Mouse (Mus musculus) forebrain, postnatal 0 days (tissue): ENCODE data around the gene Acyp2. TPM values are rescaled to one million over a fixed set of nuclear protein-coding genes. Genes with fewer than 3 reads are reported as not detected.
"Not testable (repeated sequence)": the region's sequence is repeated elsewhere in the genome, so short reads cannot be mapped to it uniquely, and the experiment has no call there.

Experiments used
- ATAC-seq: fragments of 200-750 bp; cut with Nextera tagmentation; 2 replicates; pipeline ENCODE4 v1.8.0; 2017; ENCODE audit warnings: mild to moderate bottlenecking, moderate library complexity
- DNase-seq: peaks from one replicate; pipeline ENCODE4 v3.0.0-alpha.2; 2015
- H3K27ac ChIP-seq: fragments of 300-500 bp; sonication (generic); 2 replicates; pipeline ENCODE4 v1.5.1; 2014; ENCODE audit warnings: low read depth, mild to moderate bottlenecking, antibody characterized with exemption, low read length, moderate library complexity, mixed read lengths
- H3K27me3 ChIP-seq: fragments of 300-500 bp; sonication (generic); 2 replicates; pipeline ENCODE4 v1.6.1; 2014; ENCODE audit warnings: mild to moderate bottlenecking, low read length, mixed read lengths; ENCODE audit not compliant: insufficient read depth
- H3K36me3 ChIP-seq: fragments of 300-500 bp; sonication (generic); 2 replicates; pipeline ENCODE4 v1.6.1; 2014; ENCODE audit warnings: mild to moderate bottlenecking, moderate library complexity; ENCODE audit not compliant: insufficient read depth
- H3K4me1 ChIP-seq: fragments of 300-500 bp; sonication (generic); 2 replicates; pipeline ENCODE4 v1.6.1; 2014; ENCODE audit warnings: antibody characterized with exemption; ENCODE audit not compliant: insufficient read depth
- H3K4me2 ChIP-seq: fragments of 300-500 bp; sonication (generic); 2 replicates; pipeline ENCODE4 v1.6.1; 2014; ENCODE audit warnings: low read depth, mild to moderate bottlenecking, moderate library complexity
- H3K4me3 ChIP-seq: fragments of 300-500 bp; sonication (generic); 2 replicates; pipeline ENCODE4 v1.5.1; 2014; ENCODE audit warnings: low read depth, low read length, mixed read lengths
- H3K9ac ChIP-seq: fragments of 300-500 bp; sonication (generic); 2 replicates; pipeline ENCODE4 v1.6.1; 2014; ENCODE audit warnings: mild to moderate bottlenecking
- H3K9me3 ChIP-seq: fragments of 300-500 bp; sonication (generic); 2 replicates; pipeline ENCODE4 v1.6.1; 2016; ENCODE audit warnings: low read length
- CTCF ChIP-seq: sonication (generic); IDR thresholded peaks from 2 replicates; pipeline ENCODE4 v1.5.1; 2016; ENCODE audit warnings: antibody characterized with exemption, control low read depth, low read depth
- WGBS: fragments of 180-500 bp; shearing (Covaris S2); extraction: QIAGEN DNeasy Blood & Tissue Kit; methylation state at CpG from one replicate; pipeline ENCODE4 v1.1.7; 2014; 5-methylcytosine and 5-hydroxymethylcytosine counted together
- polyA plus RNA-seq: library from polyadenylated mRNA; unstranded; fragments of >200 nt; fragmentation: Nextera tagmentation; extraction: Ambion mirVana; gene quantifications from 2 replicates; pipeline ENCODE4 v1.2.1, GENCODE M21; 2015
- total RNA-seq: library from RNA; depleted of rRNA; stranded (reverse); fragments of >200 nt; gene quantifications from 2 replicates; pipeline ENCODE4 v1.2.3, GENCODE M21; 2014

Gene Acyp2
- total and polyA plus RNA-seq, 2 experiments from 2014 or later: 14.0 to 28.4 TPM

DNA sequence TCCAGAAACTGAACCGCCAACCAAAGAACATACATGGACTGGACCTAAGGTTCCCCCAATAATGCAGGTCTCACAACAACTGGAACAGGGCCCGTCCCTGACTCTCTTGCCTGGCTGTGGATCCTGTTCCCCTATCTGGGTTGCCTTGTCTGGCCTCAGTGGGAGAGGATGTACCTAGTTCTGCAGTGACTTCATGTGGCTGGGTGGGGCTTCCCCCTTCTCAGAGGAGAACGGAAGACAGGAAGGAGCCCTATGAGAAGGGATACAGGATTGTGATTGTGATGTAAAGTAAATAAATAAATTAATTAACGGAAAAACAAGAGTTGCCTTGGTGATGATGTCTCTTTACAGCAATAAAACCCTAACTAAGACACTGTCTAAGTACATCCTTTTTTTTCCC lies 6.7 kb upstream of the Acyp2 start:
- no peaks in the 10 kb centered on the region for H3K4me1 ChIP-seq
- WGBS: 86% methylated on average over 4 of the region's 4 CpGs
- ATAC-seq (no peak), DNase-seq (no peak)
- H3K4me3 ChIP-seq: no peak overlapping the region
- H3K9me3 ChIP-seq: no peaks in the 10 kb centered on the region
- H3K27me3 ChIP-seq: no peaks in the 10 kb centered on the region
- H3K27ac ChIP-seq: no peak overlapping the region
- H3K9ac ChIP-seq: no peak overlapping the region
- H3K4me2 ChIP-seq: no peak overlapping the region
- H3K36me3 ChIP-seq: no peaks in the 10 kb centered on the region
- TF ChIP-seq CTCF: no peak

GRCm38 (mm10) chr11:30650416-30650815 lies 1.0 kb upstream of the Acyp2 start:
- no peak overlapping the region for H3K4me3 ChIP-seq
- H3K9me3 ChIP-seq: no peaks in the 10 kb centered on the region
- H3K4me2 ChIP-seq: no peak overlapping the region
- no peaks in the 10 kb centered on the region for H3K36me3 ChIP-seq
- no peaks in the 10 kb centered on the region for H3K4me1 ChIP-seq
- DNase-seq (no peak), ATAC-seq (no peak)
- H3K27me3 ChIP-seq: no peaks in the 10 kb centered on the region
- no peak for TF ChIP-seq CTCF
- no peak overlapping the region for H3K27ac ChIP-seq
- no peak overlapping the region for H3K9ac ChIP-seq
- WGBS: 85% methylated on average over 1 of the region's 1 CpGs

DNA sequence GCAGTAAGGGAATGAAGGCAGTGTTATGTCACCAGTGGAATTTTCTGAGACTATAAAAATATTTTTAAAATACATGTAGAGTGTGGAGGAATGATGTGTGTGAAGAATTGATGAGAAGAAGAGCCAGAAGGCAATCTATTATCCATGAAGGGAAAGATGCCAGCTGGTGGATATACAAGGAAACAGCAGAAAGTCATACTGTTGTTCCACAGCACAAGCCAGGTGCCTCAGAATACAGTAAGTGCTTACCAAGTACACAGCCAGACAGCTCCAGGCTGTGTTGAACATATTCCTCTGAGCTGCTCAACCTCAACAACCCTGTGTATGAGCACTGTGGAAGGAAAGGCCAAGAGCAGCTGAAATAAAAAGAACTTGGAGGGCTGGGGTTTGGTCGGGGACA lies 13.7 kb downstream of the Acyp2 start:
- Histone ChIP-seq H3K9me3 (no peaks in the 10 kb centered on the region), H3K4me2 (no peak overlapping the region), H3K4me1 (no peaks in the 10 kb centered on the region), H3K27me3 (no peaks in the 10 kb centered on the region), H3K4me3 (no peak overlapping the region), H3K36me3 (no peaks in the 10 kb centered on the region), H3K9ac (no peak overlapping the region), H3K27ac (no peak overlapping the region)
- DNase-seq (no peak), ATAC-seq (no peak; the same call in 1 of the 2 replicates)
- WGBS: 96% methylated on average over 1 of the region's 1 CpGs
- no peak for TF ChIP-seq CTCF

- no peak for ATAC-seq
- no peak overlapping the region for H3K27ac ChIP-seq
- no peaks in the 10 kb centered on the region for H3K9me3 ChIP-seq
- 89% methylated on average over 6 of the region's 6 CpGs for WGBS
- H3K4me1 ChIP-seq: no peaks in the 10 kb centered on the region
- H3K4me2 ChIP-seq: no peak overlapping the region
- H3K27me3 ChIP-seq: no peaks in the 10 kb centered on the region
- H3K36me3 ChIP-seq: no peaks in the 10 kb centered on the region
- DNase-seq: no peak
- H3K4me3 ChIP-seq: no peak overlapping the region
- TF ChIP-seq CTCF: no peak
- no peak overlapping the region for H3K9ac ChIP-seq
Observed at GRCm38 (mm10) chr11:30630514-30630913, 18.9 kb downstream of the Acyp2 start.

DNA sequence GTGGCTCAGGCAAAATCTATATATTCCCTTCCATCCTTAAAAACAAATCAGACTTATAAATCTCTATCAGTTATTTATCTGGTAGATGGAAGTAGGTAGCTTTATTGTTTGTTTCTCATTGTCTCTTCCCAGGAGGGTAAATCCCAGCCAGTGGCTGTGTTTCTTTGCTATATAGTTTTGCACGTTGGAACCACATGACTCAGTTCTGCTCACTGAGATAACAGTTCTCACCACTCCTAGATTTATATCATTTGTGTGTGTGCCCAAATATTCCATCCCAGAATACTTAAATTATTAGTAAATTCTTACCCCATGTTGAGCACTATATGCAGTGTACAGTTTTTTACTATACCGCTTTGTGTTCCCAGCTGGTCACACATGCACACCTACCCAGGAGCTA lies 26.2 kb downstream of the Acyp2 start:
- no peak for TF ChIP-seq CTCF
- Histone ChIP-seq H3K4me1 (no peaks in the 10 kb centered on the region), H3K27ac (no peak overlapping the region), H3K27me3 (no peaks in the 10 kb centered on the region), H3K9me3 (no peaks in the 10 kb centered on the region), H3K4me2 (no peak overlapping the region), H3K4me3 (no peak overlapping the region), H3K36me3 (no peaks in the 10 kb centered on the region), H3K9ac (no peak overlapping the region)
- DNase-seq: no peak
- 88% methylated on average over 2 of the region's 2 CpGs for WGBS
- no peak for ATAC-seq

DNA sequence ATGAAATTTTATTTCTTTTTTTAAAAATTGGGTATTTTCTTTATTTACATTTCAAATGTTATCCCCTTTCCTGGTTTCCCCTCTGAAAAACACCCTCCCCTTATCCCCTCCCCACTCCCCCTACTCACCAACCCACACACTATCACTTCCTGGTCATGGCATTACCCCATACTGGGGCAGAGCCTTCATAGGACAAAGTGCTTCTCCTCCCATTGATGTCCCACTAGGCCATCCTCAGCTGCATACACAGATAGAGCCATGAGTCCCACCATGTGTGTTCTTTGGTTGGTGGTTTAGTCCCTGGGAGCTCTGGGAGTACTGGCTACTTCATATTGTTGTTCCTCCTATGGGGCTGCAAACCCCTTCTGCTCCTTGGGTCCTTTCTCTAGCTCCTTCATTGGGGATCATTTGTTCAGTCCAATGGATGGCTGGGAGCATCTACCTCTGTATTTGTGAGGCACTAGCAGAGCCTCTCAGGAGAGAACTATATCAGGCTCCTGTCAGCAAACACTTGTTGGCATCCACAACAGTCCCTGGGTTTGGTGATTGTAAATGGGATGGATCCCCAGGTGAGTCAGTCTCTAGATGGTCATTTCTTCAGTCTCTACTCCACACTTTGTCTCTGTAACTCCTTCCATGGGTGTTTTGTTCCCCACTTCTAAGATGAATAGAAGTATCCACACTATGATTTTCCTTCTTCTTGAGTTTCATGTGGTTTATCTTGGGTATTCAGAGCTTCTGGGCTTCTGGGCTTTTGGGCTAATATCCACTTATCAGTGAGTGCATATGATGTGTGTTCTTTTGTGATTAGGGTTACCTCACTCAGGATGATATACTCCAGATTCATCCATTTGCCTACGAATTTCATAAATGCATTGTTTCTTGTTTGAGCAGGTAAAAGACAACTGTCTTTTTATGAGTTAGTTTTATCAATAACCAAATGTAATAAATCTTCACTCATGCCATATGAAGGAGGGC lies 27.7 kb downstream of the Acyp2 start:
- not testable (repeated sequence) for H3K4me1 ChIP-seq, H3K27ac ChIP-seq, H3K4me2 ChIP-seq, H3K36me3 ChIP-seq, H3K4me3 ChIP-seq, H3K9me3 ChIP-seq, H3K27me3 ChIP-seq, DNase-seq, ATAC-seq, H3K9ac ChIP-seq
- WGBS: 93% methylated on average over 1 of the region's 1 CpGs

DNA sequence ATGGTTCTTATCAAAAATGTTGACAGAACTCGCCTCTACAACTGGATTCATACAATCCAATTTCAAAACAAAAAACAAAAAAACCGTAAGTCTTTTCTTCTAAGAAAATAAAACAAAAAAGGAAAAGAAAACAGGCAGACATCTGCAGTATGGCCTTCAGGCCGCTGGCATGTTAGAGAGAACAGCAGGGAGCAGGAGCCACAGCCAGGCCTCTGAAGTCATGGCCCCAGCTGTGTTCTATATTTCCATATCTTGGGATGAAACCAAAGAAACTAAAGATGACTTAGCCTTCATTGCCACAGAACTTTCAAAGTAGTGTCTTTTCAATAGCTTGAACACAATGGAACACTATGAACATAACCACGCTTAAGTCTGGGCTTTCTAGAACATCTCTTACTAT lies 31.2 kb downstream of the Acyp2 start:
- Histone ChIP-seq H3K27me3 (no peaks in the 10 kb centered on the region), H3K27ac (no peak overlapping the region)
- 58% methylated on average over 4 of the region's 4 CpGs for WGBS

More for the DNA sequence above, 31.2 kb downstream of the Acyp2 start:
- ATAC-seq: no peak
- Histone ChIP-seq H3K4me3 (no peak overlapping the region), H3K4me1 (no peaks in the 10 kb centered on the region), H3K36me3 (no peaks in the 10 kb centered on the region), H3K9ac (no peak overlapping the region), H3K9me3 (no peaks in the 10 kb centered on the region), H3K4me2 (no peak overlapping the region)
- no peak for TF ChIP-seq CTCF
- DNase-seq: no peak
